Mouse (Mus musculus) testis, postnatal 10 days (tissue): ENCODE data around the gene Gpr137.
"Not testable (repeated sequence)": the region's sequence is repeated elsewhere in the genome, so short reads cannot be mapped to it uniquely, and the experiment has no call there.

Source experiments
- DNase-seq: peaks from one replicate; pipeline ENCODE4 v3.0.0; 2021; ENCODE audit warnings: low spot score

The Gpr137 gene

GRCm38 (mm10) chr19:6905498-6906159, 36.7 kb downstream of the Gpr137 start:
- DNase-seq, result no peak

DNA sequence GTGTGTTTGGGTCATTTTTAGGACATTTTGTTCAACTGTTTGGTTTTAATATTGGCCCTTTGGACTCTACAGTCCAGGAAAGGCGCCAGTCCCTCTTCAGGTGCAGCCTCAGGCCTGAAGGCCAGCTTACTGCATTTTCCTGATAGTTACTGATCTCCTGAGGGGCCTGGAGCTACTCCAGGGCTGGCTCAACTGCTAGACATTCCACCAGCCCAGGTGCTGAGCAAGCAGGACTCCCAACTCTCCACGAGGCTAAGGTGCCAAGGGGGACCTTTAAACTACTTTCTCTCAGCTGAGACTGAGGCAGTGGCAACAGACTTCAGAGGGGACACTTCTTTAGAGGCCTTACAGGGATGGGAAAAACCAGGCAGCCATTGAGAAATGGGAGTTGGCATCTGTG, 37.4 kb downstream of the Gpr137 start:
- DNase-seq, result no peak

DNA sequence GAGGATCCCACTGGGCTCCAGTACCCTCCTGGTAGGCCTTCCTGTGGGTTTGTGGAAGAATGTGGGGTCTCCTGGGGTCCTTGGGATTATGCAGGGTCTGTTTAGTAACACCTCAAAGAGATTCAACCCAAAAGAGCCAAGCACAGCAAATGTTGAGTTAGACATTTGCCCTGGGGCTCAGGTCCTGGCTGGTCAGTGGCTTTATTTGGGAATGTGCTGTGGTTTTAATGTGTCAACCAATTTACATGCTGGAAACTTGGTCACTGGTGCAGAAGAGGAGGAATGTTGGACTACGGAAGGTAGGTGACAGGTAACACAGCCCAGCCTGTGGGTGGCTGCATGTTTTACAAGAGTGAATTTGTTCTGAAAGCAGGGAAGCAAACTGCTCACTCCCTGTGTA, 39.2 kb downstream of the Gpr137 start:
- DNase-seq, result no peak

DNA sequence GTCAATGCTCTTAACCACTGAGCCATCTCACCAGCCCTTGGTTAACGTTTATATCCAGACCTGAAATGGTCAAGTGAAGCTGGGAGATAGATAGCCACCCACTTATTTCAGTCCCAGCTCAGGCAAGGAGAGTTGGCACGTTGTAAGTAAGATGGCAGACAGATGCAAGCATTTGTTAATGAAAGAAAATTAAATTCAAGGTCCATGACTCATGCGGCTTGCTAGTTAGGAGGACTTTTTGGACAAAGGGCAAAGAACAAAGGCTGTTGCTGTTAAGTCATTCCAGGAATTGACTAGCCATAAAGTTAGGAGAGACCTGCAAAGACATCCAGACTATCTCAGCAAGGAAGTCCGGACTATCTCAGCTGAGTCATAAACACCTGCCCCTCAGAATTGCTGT, 42.6 kb downstream of the Gpr137 start:
- DNase-seq, result no peak

DNA sequence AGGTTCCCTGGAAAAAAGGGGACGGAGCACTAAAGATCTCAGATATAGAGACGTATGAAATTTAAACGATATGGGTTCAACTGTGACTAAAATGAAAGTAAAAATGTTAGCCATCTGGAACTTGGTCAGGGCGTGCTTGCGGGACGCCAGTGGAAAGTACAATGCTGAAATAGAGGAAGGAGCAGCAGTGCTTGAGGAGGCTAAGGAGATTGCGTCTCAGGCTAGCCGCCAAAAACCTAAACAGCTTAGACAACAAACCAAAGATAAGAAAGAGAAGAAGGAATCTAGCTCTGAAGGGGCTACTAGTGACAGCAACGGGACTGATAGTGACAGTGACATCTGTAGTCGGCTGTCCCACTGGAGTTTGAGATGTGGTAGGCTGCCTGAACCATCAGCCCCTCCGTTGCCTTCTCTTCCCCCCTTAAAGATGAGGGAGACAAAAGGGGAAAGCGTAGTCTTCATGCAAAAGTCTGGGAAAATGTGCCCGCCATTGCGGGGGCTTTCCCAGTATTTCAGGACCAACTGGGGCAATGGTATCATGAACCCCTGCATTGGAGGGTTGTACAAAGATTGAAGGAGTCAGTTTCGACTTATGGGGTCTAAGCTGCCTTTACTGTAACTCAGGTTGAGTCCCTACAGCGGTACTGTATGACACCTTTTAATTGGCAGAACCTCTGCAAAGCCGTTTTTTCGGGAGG, 46.5 kb downstream of the Gpr137 start:
- not testable (repeated sequence) for DNase-seq

GRCm38 (mm10) chr19:6893731-6894451, 48.4 kb downstream of the Gpr137 start:
- DNase-seq, result no peak

- DNase-seq, result no peak
Observed at GRCm38 (mm10) chr19:6892512-6892911, 49.8 kb downstream of the Gpr137 start.
